Mouse (Mus musculus) olfactory bulb, adult 2 months (tissue): ENCODE data around the gene Ptpn13. TPM values are rescaled to one million over a fixed set of nuclear protein-coding genes. Genes with fewer than 3 reads are reported as not detected.

Experiments used
- H3K27ac ChIP-seq: fragments of 200-500 bp; 2 replicates; pipeline ENCODE4 v1.5.1; 2012; ENCODE audit warnings: low read depth, low read length; ENCODE audit not compliant: insufficient read depth
- H3K4me1 ChIP-seq: fragments of 200-500 bp; 2 replicates; pipeline ENCODE4 v1.6.1; 2012; ENCODE audit warnings: low read length; ENCODE audit not compliant: control insufficient read depth, insufficient read depth
- H3K4me3 ChIP-seq: fragments of 200-500 bp; 2 replicates; pipeline ENCODE4 v1.5.1; 2012; ENCODE audit warnings: mild to moderate bottlenecking, low read depth, low read length, moderate library complexity; ENCODE audit not compliant: insufficient read depth
- CTCF ChIP-seq: fragments of 200-500 bp; IDR thresholded peaks from 2 replicates; pipeline ENCODE4 v1.5.1; 2012; ENCODE audit warnings: low read depth, mild to moderate bottlenecking, low read length, moderate library complexity; ENCODE audit not compliant: insufficient read depth
- POLR2A ChIP-seq: fragments of 200-500 bp; IDR thresholded peaks from 2 replicates; pipeline ENCODE4 v1.6.1; 2012; ENCODE audit warnings: mild to moderate bottlenecking, low read depth, low read length, moderate library complexity; ENCODE audit not compliant: insufficient read depth
- WGBS: fragments of 180-500 bp; shearing (Covaris S2); methylation state at CpG from one replicate; pipeline ENCODE4 v1.1.7; 2018; 5-methylcytosine and 5-hydroxymethylcytosine counted together
- polyA plus RNA-seq: library from polyadenylated mRNA; stranded (reverse); fragments of >200 nt; gene quantifications from 2 replicates; pipeline ENCODE4 v1.2.4, GENCODE M21; 2012; ENCODE audit warnings: low replicate concordance; ENCODE audit not compliant: missing spikeins, insufficient read depth, insufficient read length

Ptpn13 gene
- polyA plus RNA-seq, 1 experiment, result not detected

DNA sequence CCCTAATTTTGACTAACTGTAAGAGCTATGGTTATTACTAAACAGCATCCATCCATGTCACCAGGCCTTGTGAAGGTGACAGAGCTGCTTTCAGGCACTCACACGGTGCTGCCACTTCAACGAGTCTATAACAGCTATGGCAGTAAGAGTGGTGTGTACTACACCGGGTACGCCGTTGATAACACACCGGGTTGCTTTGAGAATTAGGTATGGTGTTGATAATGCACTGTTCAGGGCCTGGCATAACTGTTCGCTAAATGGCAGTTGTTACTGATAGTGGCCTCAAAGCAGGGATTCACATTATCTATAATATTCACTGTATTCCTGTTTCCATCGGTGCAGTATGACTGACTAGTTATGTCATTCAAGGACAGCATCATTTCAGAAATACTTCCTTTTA lies 66.0 kb downstream of the Ptpn13 start:
- TF ChIP-seq POLR2A (no peak), CTCF (no peak)
- H3K27ac ChIP-seq, result no peak overlapping the region
- 92% methylated on average over 8 of the region's 8 CpGs for WGBS
- H3K4me1 ChIP-seq, result no peaks in the 10 kb centered on the region
- no peak overlapping the region for H3K4me3 ChIP-seq

DNA sequence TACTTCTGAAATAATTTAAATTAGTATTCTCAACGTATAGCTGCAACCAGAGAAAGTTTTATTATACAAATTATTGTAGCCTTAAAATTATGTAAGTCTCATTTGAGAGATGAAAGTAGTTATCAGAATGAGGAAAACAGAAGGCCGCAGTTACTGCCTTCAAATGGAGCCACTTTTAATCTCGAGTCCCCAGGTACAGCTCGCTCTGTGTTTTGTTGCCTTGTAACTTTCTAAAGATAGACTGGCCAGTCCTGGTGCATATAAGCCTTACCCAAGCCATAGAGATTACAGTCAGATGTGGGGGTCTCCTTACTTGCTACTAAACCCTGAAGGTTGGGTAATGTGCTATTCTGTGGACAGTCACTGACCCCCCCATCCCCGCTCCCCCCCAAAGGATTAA lies 66.8 kb downstream of the Ptpn13 start:
- WGBS, result 93% methylated on average over 5 of the region's 5 CpGs
- Histone ChIP-seq H3K4me1 (no peaks in the 10 kb centered on the region), H3K4me3 (no peak overlapping the region), H3K27ac (no peak overlapping the region)
- no peak for TF ChIP-seq CTCF
- no peak for TF ChIP-seq POLR2A

DNA sequence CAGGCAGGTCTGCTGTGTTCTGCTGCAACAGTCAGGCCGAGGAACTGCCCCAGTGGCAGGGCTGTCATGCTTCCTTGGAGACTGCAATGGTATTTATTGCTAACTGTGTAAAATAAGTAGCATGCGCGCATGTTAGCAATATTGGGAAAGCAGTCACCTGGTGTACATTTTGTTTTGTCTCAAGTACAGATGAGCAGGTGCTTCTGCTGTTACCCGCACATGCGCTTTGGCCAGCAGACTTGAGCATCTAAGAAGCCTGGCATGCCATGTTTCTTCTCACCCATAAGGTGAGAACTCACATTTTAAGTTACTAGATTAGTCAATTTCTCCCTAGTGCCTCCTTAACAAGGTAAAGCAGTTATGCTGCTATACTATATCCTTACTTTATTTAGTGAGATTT lies 72.1 kb downstream of the Ptpn13 start:
- H3K4me3 ChIP-seq, result no peak overlapping the region
- TF ChIP-seq CTCF, result no peak
- TF ChIP-seq POLR2A, result no peak
- no peak overlapping the region for H3K27ac ChIP-seq
- WGBS, result 98% methylated on average over 5 of the region's 5 CpGs
- no peaks in the 10 kb centered on the region; the same call in 1 of the 2 replicates for H3K4me1 ChIP-seq

DNA sequence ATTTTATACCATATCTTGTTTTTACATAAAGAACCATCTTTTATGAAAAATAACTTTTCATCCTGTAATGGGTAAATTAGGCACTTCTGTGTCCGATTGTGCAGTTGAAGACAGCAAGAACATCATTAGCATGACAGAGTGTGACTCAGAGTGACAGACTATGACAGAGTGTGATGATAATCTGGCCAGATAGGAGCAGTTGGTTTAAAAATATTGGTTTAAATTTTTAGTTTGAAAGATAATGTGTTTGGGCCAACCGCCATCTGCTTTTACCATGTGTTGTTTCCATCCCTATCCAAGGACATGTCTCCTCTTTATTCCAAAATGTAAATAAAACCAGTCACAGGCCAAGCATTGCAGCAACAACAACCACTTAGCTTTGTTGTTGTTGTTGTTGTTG lies 72.5 kb downstream of the Ptpn13 start:
- Histone ChIP-seq H3K4me1 (no peaks in the 10 kb centered on the region; the same call in 1 of the 2 replicates), H3K4me3 (no peak overlapping the region), H3K27ac (no peak overlapping the region)
- 93% methylated on average over 2 of the region's 2 CpGs for WGBS
- TF ChIP-seq CTCF (no peak), POLR2A (no peak)

- TF ChIP-seq CTCF (no peak), POLR2A (no peak)
- Histone ChIP-seq H3K27ac (no peak overlapping the region), H3K4me3 (no peak overlapping the region), H3K4me1 (no peaks in the 10 kb centered on the region; the same call in 1 of the 2 replicates)
- WGBS, result 60% methylated on average over 6 of the region's 6 CpGs
Observed at GRCm38 (mm10) chr5:103499305-103499704, 74.3 kb downstream of the Ptpn13 start.

GRCm38 (mm10) chr5:103501076-103501475 lies 76.1 kb downstream of the Ptpn13 start:
- WGBS, result 94% methylated on average over 9 of the region's 9 CpGs
- H3K4me1 ChIP-seq, result no peaks in the 10 kb centered on the region; the same call in 1 of the 2 replicates
- no peak overlapping the region for H3K4me3 ChIP-seq
- no peak overlapping the region for H3K27ac ChIP-seq
- TF ChIP-seq POLR2A (no peak), CTCF (no peak)

- TF ChIP-seq POLR2A, result no peak
- TF ChIP-seq CTCF, result no peak
- H3K4me3 ChIP-seq, result no peak overlapping the region
- 97% methylated on average over 6 of the region's 6 CpGs for WGBS
- no peak overlapping the region for H3K27ac ChIP-seq
- H3K4me1 ChIP-seq, result no peaks in the 10 kb centered on the region; the same call in 1 of the 2 replicates
Observed at GRCm38 (mm10) chr5:103501839-103502238, 76.8 kb downstream of the Ptpn13 start.

DNA sequence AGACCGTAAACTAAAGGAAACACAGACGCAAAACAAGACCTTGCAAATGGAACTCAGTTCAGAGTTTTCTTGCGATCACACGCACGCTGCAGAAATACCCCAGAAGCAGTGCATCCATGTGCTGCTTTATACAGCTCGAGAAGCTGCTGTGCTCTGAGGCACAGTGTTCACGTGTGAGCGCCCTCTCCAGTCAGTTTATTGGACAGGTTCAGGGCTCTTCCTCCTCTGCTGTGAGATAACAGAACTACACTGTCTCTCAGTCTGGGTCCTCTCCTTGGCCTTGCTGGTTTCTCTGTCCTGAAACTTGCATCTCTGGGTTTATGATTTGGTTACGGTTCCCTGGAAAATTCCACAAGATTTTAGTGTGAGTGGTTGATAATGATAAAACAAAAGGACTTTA lies 88.2 kb downstream of the Ptpn13 start:
- no peaks in the 10 kb centered on the region for H3K4me1 ChIP-seq
- 85% methylated on average over 9 of the region's 9 CpGs for WGBS
- TF ChIP-seq CTCF, result no peak
- no peak overlapping the region for H3K27ac ChIP-seq
- H3K4me3 ChIP-seq, result no peak overlapping the region

DNA sequence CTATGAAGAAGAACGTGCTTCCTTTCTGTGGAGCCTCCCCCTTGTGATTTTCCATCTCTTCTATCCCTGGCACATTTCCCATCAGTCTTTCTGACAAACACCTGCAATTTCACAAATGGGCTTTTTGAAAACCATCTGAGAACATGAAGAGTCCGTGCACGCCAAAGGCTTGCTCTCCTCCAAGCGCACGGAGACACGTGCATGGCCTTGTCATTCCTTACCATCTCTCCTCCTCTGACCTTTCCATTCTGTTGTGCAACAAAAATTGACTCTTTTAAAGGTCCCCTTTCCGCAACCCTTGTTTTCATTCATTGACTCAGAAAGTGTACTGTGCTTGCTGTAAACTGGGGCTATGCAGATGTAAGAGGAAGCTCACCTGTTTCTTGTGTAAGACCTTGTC lies 89.4 kb downstream of the Ptpn13 start:
- no peak overlapping the region for H3K4me3 ChIP-seq
- H3K27ac ChIP-seq, result no peak overlapping the region
- no peaks in the 10 kb centered on the region for H3K4me1 ChIP-seq
- no peak for TF ChIP-seq POLR2A
- no peak for TF ChIP-seq CTCF
- 89% methylated on average over 7 of the region's 7 CpGs for WGBS

GRCm38 (mm10) chr5:103515876-103516275 lies 90.9 kb downstream of the Ptpn13 start:
- no peak overlapping the region for H3K4me3 ChIP-seq
- no peaks in the 10 kb centered on the region for H3K4me1 ChIP-seq
- 89% methylated on average over 4 of the region's 4 CpGs for WGBS
- no peak for TF ChIP-seq POLR2A
- no peak for TF ChIP-seq CTCF
- H3K27ac ChIP-seq, result no peak overlapping the region
